Mouse (Mus musculus): ENCODE results near the gene Vegfd. TPM values are rescaled to one million over a fixed set of nuclear protein-coding genes. Genes with fewer than 3 reads are reported as not detected.
A peak's percentile ranks its signal among the peaks of the same experiment; 100 is the strongest.

The Vegfd gene
- polyA plus RNA-seq (2011; ENCODE audit: insufficient read length, low read depth, missing spikeins) = 34.7 and 58.0 TPM in 2 replicates

DNA sequence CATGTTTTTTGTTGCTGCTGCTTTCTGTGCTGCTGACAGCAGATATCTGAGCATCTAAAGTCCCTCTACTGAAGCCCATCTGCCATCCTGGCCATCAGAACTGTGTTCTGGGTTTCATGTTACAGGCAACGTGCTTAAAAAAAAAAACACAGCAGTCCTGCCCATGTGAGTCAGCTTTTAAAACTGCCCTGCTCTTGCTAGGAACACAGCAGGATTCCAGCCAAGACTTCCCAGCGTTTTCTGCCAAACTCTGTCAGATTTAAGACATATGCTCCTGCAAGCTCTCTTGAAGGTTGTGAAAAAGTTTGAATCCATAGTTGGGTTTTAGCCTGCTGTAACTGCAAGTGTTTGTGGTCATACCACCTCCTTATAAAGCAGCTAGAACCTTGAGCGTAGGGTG is at the start of gene Vegfd:
Gene Vegfd (plus strand): TSS at position 298 of the 400 bp plus-strand sequence.
- TF ChIP-seq POLR2A (IDR thresholded peaks at IDR 0.05; ENCODE audit: low read depth, low read length) (no peak), CTCF (IDR thresholded peaks at IDR 0.05; ENCODE audit: borderline replicate concordance, insufficient read depth, low read length) (no peak)
- peaks cover 3% of the 10 kb centered on the region; the same call in 1 of the 2 replicates for H3K4me1 ChIP-seq (ENCODE audit: control insufficient read depth, insufficient read depth, low read length)
- H3K4me3 ChIP-seq (ENCODE audit: insufficient read depth, low read length) = peak within 1 kb of the TSS; percentile 34
- peak within 1 kb of the TSS; percentile 99 for H3K27ac ChIP-seq (ENCODE audit: insufficient read depth, low read length)

- Histone ChIP-seq H3K4me3 (ENCODE audit: insufficient read depth, low read length) (no peak overlapping the region), H3K27ac (ENCODE audit: insufficient read depth, low read length) (no peak overlapping the region; the same call in 1 of the 2 replicates), H3K4me1 (ENCODE audit: control insufficient read depth, insufficient read depth, low read length) (peaks cover 2% of the 10 kb centered on the region; the same call in 1 of the 2 replicates)
- TF ChIP-seq POLR2A (IDR thresholded peaks at IDR 0.05; ENCODE audit: low read depth, low read length) (no peak), CTCF (IDR thresholded peaks at IDR 0.05; ENCODE audit: borderline replicate concordance, insufficient read depth, low read length) (no peak)
These were observed 49.7 kb upstream of the Vegfd start for GRCm38 (mm10) chrX:164323391-164323913.

DNA sequence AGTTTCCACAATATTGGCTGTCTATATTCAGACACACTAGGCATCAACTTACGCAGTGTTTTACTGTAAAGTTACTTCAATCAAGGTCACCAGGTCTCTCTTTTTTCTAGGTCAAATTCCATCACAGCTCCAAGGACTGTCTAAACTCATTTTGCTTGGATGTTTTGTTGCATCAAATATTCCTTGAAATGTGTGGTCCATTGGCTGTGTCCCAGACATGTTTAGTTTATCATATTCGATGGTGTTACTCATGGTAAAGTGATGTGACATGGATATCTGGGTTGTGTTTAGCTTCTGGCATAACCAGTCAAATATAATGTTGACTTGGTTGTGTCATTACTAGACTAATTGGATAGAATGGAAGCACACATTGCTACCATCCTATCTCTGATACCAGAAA is 42.8 kb upstream of the Vegfd start:
- H3K4me3 ChIP-seq (ENCODE audit: insufficient read depth, low read length) = no peak overlapping the region
- no peaks in the 10 kb centered on the region; the same call in 1 of the 2 replicates for H3K4me1 ChIP-seq (ENCODE audit: control insufficient read depth, insufficient read depth, low read length)
- TF ChIP-seq CTCF (IDR thresholded peaks at IDR 0.05; ENCODE audit: borderline replicate concordance, insufficient read depth, low read length) (no peak), POLR2A (IDR thresholded peaks at IDR 0.05; ENCODE audit: low read depth, low read length) (no peak)
- no peak overlapping the region; the same call in 1 of the 2 replicates for H3K27ac ChIP-seq (ENCODE audit: insufficient read depth, low read length)

DNA sequence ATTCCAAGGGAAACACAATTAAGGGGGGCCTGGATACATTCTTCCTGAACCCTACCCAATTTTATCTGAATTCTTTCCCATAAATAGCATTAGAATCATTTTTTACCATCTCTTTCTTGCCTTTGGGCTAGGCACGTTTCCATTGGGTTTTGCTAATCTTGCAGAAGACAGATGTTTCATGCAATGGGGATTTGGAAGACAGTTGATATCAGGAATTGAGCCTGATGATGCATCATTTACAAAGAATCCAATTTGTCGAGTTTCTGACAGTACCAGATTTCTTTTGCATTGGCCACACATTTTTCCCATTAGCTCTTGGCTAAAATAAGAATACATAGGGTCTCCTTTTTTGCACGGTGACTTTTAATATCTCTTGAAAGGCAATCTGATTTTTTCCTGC is 42.4 kb upstream of the Vegfd start:
- no peak for TF ChIP-seq CTCF (IDR thresholded peaks at IDR 0.05; ENCODE audit: borderline replicate concordance, insufficient read depth, low read length)
- no peak for TF ChIP-seq POLR2A (IDR thresholded peaks at IDR 0.05; ENCODE audit: low read depth, low read length)
- Histone ChIP-seq H3K4me3 (ENCODE audit: insufficient read depth, low read length) (no peak overlapping the region), H3K4me1 (ENCODE audit: control insufficient read depth, insufficient read depth, low read length) (no peaks in the 10 kb centered on the region; the same call in 1 of the 2 replicates), H3K27ac (ENCODE audit: insufficient read depth, low read length) (no peak overlapping the region; the same call in 1 of the 2 replicates)

- Histone ChIP-seq H3K4me1 (ENCODE audit: control insufficient read depth, insufficient read depth, low read length) (no peaks in the 10 kb centered on the region), H3K4me3 (ENCODE audit: insufficient read depth, low read length) (no peak overlapping the region), H3K27ac (ENCODE audit: insufficient read depth, low read length) (no peak overlapping the region; the same call in 1 of the 2 replicates)
- TF ChIP-seq CTCF (IDR thresholded peaks at IDR 0.05; ENCODE audit: borderline replicate concordance, insufficient read depth, low read length) = no peak
- no peak for TF ChIP-seq POLR2A (IDR thresholded peaks at IDR 0.05; ENCODE audit: low read depth, low read length)
These were observed 34.6 kb upstream of the Vegfd start for GRCm38 (mm10) chrX:164338591-164338990.

DNA sequence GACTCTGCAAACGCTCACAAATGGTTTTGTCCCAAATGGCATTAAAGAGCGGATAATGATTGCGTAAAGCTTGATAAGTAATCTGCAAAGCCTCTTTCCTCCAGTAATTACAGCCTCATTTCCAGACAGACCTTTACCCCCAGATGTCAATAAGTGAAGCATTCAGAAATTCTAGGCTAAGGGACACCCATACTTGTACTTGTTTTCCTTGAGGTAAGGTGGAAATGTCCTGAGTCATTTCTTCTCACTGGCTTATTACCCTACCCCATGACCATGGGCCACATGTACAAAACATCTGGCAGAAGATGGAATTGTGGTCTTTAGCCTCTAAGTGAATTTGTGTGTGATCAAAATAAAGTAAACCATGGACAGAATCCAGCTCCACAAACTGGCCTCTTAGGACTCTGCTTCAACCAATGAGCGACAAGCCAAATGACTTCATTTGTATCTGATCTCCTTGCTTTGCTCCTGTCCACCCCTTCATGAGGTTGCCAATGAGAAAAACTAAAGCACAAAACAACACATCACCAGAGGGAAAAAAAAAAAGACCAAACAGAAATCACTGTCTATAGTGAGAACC is 27.7 kb upstream of the Vegfd start:
- Histone ChIP-seq H3K27ac (ENCODE audit: insufficient read depth, low read length) (no peak overlapping the region), H3K4me3 (ENCODE audit: insufficient read depth, low read length) (no peak overlapping the region), H3K4me1 (ENCODE audit: control insufficient read depth, insufficient read depth, low read length) (no peaks in the 10 kb centered on the region)
- TF ChIP-seq CTCF (IDR thresholded peaks at IDR 0.05; ENCODE audit: borderline replicate concordance, insufficient read depth, low read length) (no peak), POLR2A (IDR thresholded peaks at IDR 0.05; ENCODE audit: low read depth, low read length) (no peak)

- TF ChIP-seq CTCF (IDR thresholded peaks at IDR 0.05; ENCODE audit: borderline replicate concordance, insufficient read depth, low read length) = no peak
- TF ChIP-seq POLR2A (IDR thresholded peaks at IDR 0.05; ENCODE audit: low read depth, low read length) = no peak
- Histone ChIP-seq H3K4me3 (ENCODE audit: insufficient read depth, low read length) (no peak overlapping the region), H3K4me1 (ENCODE audit: control insufficient read depth, insufficient read depth, low read length) (no peaks in the 10 kb centered on the region), H3K27ac (ENCODE audit: insufficient read depth, low read length) (no peak overlapping the region)
These were observed 24.2 kb upstream of the Vegfd start for GRCm38 (mm10) chrX:164348937-164349336.

DNA sequence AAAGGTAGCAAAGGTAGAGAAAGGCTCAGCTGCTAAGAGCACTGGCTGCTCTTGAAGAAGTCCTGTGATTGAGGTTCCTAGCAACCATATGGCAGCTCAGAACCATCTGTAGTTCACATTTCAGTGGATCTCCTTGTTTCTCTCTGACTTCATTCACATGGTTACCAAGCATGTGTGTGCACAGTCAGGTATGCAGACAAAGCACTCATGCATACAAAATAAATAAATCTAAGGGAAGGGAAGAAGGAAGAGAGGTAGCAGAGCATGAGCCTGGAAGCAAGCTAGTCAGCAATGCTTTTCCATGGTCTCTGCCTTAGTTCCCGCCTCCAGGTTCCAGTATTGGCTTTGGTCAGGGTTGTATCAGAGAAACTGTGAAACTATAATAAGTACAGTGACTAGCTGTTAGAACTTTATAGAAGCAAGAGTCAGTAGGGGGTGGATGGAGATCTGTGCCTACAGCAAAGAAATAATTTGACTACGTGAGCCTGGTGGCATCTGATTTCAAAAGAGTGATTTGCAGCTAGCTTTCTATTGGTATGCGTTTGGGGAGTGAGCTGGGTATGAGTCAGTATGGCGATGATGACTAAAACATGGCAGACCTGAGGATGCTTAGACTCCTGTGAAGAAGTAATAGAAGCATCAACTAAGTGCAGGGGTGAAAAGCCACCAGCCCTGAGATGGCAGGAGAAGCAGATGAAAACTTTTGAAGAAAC is 7.9 kb upstream of the Vegfd start:
- Histone ChIP-seq H3K4me1 (ENCODE audit: control insufficient read depth, insufficient read depth, low read length) (no peaks in the 10 kb centered on the region), H3K27ac (ENCODE audit: insufficient read depth, low read length) (peak overlapping the region; percentile 65), H3K4me3 (ENCODE audit: insufficient read depth, low read length) (no peak overlapping the region)
- no peak for TF ChIP-seq CTCF (IDR thresholded peaks at IDR 0.05; ENCODE audit: borderline replicate concordance, insufficient read depth, low read length)
- TF ChIP-seq POLR2A (IDR thresholded peaks at IDR 0.05; ENCODE audit: low read depth, low read length) = no peak

- Histone ChIP-seq H3K4me3 (ENCODE audit: insufficient read depth, low read length) (no peak overlapping the region), H3K27ac (ENCODE audit: insufficient read depth, low read length) (no peak overlapping the region), H3K4me1 (ENCODE audit: control insufficient read depth, insufficient read depth, low read length) (peaks cover 3% of the 10 kb centered on the region; the same call in 1 of the 2 replicates)
- TF ChIP-seq POLR2A (IDR thresholded peaks at IDR 0.05; ENCODE audit: low read depth, low read length) = no peak
- TF ChIP-seq CTCF (IDR thresholded peaks at IDR 0.05; ENCODE audit: borderline replicate concordance, insufficient read depth, low read length) = no peak
These were observed 2.6 kb upstream of the Vegfd start for GRCm38 (mm10) chrX:164370576-164370975.

- H3K27ac ChIP-seq (ENCODE audit: insufficient read depth, low read length) = peak overlapping the region; percentile 99
- H3K4me3 ChIP-seq (ENCODE audit: insufficient read depth, low read length) = peak overlapping the region; percentile 16
- no peak for TF ChIP-seq CTCF (IDR thresholded peaks at IDR 0.05; ENCODE audit: borderline replicate concordance, insufficient read depth, low read length)
- TF ChIP-seq POLR2A (IDR thresholded peaks at IDR 0.05; ENCODE audit: low read depth, low read length) = no peak
These were observed 1.4 kb downstream of the Vegfd start for GRCm38 (mm10) chrX:164374586-164374985.

More at GRCm38 (mm10) chrX:164374586-164374985, 1.4 kb downstream of the Vegfd start:
- peaks cover 9% of the 10 kb centered on the region; the same call in 1 of the 2 replicates for H3K4me1 ChIP-seq (ENCODE audit: control insufficient read depth, insufficient read depth, low read length)
